Mouse (Mus musculus) cerebellum, adult 9-11 months (tissue): ENCODE measurements around the gene Sla2.
"Not testable (repeated sequence)": the region's sequence is repeated elsewhere in the genome, so short reads cannot be mapped to it uniquely, and the experiment has no call there.

Experiments used
- DNase-seq: peaks from one replicate; pipeline ENCODE4 v3.0.0; 2022

Sla2 gene

DNA sequence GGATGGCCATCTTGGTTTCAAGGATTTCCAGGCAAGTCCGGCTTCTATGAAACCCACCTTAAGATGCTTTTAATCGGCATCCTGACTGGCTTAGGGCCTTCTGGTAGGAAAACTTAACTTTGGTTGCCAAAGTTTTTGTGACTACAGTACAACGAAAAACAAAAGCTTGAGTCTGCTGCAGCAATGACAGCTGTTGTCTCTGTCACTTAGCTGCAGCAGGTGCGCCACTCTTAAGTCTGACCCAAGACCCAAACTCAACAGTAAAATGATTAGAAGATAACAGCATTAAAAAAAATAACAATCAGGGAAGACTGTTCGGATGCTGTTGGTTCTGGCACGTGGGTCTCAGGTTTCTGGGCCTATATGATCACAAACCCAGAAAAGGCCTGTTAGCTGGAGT, 48.2 kb downstream of the Sla2 start:
- no peak for DNase-seq

GRCm38 (mm10) chr2:156834336-156834735, 52.7 kb downstream of the Sla2 start:
- DNase-seq: no peak

DNA sequence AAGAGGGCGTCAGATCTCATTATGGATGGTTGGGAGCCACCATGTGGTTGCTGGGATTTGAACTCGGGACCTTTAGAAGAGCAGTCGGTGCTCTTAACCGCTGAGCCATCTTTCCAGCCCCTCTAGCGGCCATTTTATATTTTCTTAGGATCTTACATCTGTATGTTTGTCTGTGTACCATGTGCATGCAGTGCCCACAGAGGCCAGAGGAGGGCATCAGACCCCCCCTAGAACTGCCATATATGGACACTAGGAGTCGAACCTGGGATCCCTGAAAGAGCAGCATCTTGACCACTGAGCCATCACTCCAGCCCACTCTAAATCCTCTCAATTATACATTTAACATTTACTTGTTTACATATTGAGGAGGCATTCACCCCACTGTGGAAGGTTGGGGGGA, 61.9 kb downstream of the Sla2 start:
- not testable (repeated sequence) for DNase-seq
